Mouse (Mus musculus) ES-Bruce4 (cell line): ENCODE data around the gene Mre11a. TPM values are rescaled to one million over a fixed set of nuclear protein-coding genes. Genes with fewer than 3 reads are reported as not detected.
A peak's percentile ranks its signal among the peaks of the same experiment; 100 is the strongest.

Experiments used
- H3K27ac ChIP-seq: 2 replicates; pipeline ENCODE4 v1.5.1; 2012; ENCODE audit warnings: low read length, inconsistent platforms; ENCODE audit not compliant: insufficient read depth
- H3K27me3 ChIP-seq: 2 replicates; pipeline ENCODE4 v1.6.1; 2012; ENCODE audit warnings: mild to moderate bottlenecking, low read length, inconsistent platforms; ENCODE audit not compliant: control insufficient read depth, poor library complexity, insufficient read depth, severe bottlenecking
- H3K36me3 ChIP-seq: 2 replicates; pipeline ENCODE4 v1.6.1; 2012; ENCODE audit warnings: inconsistent platforms, mild to moderate bottlenecking, low read length, moderate library complexity; ENCODE audit not compliant: control insufficient read depth, poor library complexity, insufficient read depth, severe bottlenecking
- H3K4me1 ChIP-seq: one replicate; pipeline ENCODE4 v1.8.1; 2011; ENCODE audit warnings: low read length; ENCODE audit not compliant: control insufficient read depth, insufficient read depth
- H3K4me3 ChIP-seq: 2 replicates; pipeline ENCODE4 v1.5.1; 2011; ENCODE audit warnings: low read depth, mild to moderate bottlenecking, low read length
- H3K9ac ChIP-seq: 2 replicates; pipeline ENCODE4 v1.6.1; 2012; ENCODE audit warnings: low read depth, mild to moderate bottlenecking, inconsistent platforms; ENCODE audit not compliant: poor library complexity, severe bottlenecking
- H3K9me3 ChIP-seq: replicated peaks from 2 replicates; pipeline ENCODE4 v1.6.1; 2012; ENCODE audit warnings: mild to moderate bottlenecking, low read length, inconsistent platforms; ENCODE audit not compliant: control insufficient read depth, poor library complexity, insufficient read depth, severe bottlenecking
- CTCF ChIP-seq: IDR thresholded peaks from one replicate; pipeline ENCODE4 v1.8.1; 2011; ENCODE audit warnings: low read depth, low read length
- EP300 ChIP-seq: IDR thresholded peaks from 2 replicates; pipeline ENCODE4 v1.6.1; 2011; ENCODE audit warnings: low read depth, low read length; ENCODE audit not compliant: insufficient read depth
- POLR2A ChIP-seq: IDR thresholded peaks from one replicate; pipeline ENCODE4 v1.8.1; 2011; ENCODE audit warnings: low read length; ENCODE audit not compliant: insufficient read depth
- polyA plus RNA-seq: library from polyadenylated mRNA; stranded (reverse); fragments of >200 nt; gene quantifications from 2 replicates; pipeline ENCODE4 v1.2.4, GENCODE M21; 2011; ENCODE audit warnings: low read depth; ENCODE audit not compliant: missing spikeins, insufficient read depth, insufficient read length

Mre11a gene
- 138 and 142 TPM in 2 replicates for polyA plus RNA-seq

DNA sequence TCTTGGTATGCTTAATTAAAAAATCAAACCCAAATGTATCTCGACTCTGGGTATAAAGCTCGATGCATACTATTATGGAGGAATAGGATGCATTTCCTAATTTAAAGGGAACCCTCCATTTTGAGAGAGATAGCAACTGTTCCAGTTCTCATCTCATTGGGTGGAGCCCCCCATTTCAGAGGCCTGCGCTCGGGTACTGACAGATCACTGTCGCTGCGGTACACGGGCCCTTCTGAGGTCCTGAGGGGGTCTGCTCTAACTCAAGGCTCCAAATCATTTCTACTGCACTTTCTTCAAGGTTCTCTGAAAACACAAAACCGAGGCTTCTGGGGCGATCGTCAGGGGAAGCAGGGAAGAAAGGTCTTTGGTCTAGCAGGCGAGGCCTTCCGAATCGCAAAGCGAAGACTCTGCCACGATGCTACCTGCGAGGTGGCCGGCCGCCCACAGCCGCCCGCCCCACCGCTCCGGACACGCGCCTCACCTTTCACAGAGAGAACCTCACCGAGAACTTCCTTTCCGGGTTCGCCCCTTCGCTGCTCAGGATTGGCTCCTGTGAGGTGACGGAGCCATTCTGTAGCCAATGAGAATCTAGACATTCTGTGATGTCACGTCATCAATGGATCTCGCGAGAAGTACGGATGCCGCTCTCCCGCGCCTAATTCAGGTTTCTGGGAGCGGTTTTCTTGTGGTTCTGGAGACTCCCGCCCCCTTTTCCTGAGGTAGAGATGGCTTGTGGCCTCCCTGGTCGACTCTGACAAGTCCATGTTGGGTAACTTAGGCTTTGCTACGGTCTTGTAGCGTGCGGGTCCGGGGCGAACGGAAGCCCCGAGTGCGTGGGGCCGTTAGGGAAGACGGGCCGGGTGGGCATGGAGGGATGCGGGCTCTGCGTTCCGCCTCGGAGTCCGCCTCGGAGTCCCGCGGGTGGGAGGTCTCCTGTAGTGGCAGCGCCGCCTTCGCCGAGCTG is at the start of gene Mre11a, which contains the start of gene Ankrd49:
Gene Mre11a, plus strand, starts transcription at position 616 of the 964 bp plus-strand sequence.
Gene Ankrd49, minus strand, starts transcription at position 818 of the 964 bp plus-strand sequence.
- no peaks in the 10 kb centered on the region for H3K4me1 ChIP-seq
- H3K27ac ChIP-seq, result peak within 1 kb of the TSS; percentile 79
- H3K9me3 ChIP-seq, result no peaks in the 10 kb centered on the region
- peak within 1 kb of the TSS; percentile 91 for H3K9ac ChIP-seq
- H3K27me3 ChIP-seq, result no peaks in the 10 kb centered on the region
- TF ChIP-seq POLR2A (peak; percentile 62), CTCF (no peak), EP300 (no peak)
- H3K4me3 ChIP-seq, result peak within 1 kb of the TSS; percentile 99
- H3K36me3 ChIP-seq, result peaks cover 38% of the 10 kb centered on the region

DNA sequence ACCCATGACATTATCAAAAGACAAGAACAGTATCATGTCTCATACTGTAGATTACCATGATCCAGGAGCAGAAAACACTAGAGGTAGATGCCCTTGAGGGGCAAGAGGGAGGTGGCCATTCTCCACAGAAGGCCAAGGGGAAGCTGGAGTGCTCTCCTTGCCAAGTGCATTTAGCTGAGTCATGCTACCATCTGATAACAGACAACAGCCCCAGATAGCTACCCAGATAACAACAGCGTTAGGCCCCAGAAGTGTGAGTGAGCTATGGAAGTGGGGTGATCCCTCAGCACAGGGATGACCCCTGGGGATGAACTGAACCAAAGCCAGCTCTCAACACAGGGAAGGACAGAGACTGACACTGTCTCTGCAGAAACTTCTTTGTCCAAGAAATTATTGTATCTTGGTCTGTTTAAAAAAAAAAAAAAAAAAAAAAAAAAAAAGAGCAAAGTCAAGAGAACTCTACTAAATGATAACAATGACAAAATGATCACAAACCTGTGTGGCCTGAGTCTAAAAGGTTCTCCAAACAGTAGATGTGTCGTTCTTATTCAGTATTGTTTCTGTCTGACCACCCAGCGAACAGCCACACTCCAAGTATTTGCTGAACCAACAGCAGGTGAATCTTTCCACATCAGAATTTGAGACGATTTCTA is 44.8 kb upstream of the Mre11a start:
- Histone ChIP-seq H3K9me3 (no peaks in the 10 kb centered on the region), H3K4me3 (no peak overlapping the region), H3K27me3 (no peaks in the 10 kb centered on the region), H3K4me1 (peaks cover 4% of the 10 kb centered on the region), H3K9ac (no peak overlapping the region), H3K36me3 (no peaks in the 10 kb centered on the region), H3K27ac (no peak overlapping the region)
- TF ChIP-seq CTCF (no peak), POLR2A (no peak)

DNA sequence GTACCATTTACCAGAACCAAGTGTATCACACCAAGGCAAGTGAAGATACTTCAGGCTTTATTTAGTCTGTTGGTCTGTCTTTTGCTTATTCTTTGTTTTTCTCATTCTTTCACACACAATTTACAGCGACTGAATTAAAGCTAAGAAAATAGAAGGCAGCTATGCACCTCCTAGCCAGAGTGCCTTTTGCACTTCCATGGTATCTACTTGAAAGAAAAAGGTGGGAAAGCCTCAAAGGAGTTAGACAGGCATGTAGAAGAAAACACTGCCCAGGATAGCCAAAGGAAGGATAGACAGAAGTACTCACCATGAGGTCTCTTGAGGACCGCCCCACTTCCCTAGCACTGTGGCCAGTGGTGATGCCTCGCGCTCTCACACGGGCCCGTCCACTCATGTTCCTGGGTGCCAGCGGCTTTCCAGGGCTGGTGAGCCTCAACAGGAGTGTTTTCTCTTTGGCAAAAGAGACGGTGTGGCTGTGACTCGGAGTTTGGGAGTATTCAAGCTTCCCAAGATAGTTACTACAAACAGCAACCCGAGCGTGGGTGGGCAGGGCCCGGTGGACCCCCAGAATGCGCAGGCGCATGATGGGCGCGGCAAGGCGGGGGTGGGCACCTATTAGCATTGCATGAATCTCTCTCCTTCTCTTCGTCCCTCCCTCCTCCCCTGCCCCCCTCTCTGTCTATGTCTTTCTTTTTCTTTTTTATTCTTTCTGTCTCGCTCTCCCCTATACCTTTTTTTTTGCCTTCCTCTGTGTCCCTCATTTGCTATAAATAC is 44.1 kb upstream of the Mre11a start, which contains the start of gene Piwil4:
Gene Piwil4, minus strand, starts transcription at position 583 of the 774 bp plus-strand sequence.
- no peaks in the 10 kb centered on the region for H3K36me3 ChIP-seq
- no peak within 1 kb of the TSS for H3K27ac ChIP-seq
- peaks cover 4% of the 10 kb centered on the region for H3K4me1 ChIP-seq
- H3K9me3 ChIP-seq, result no peaks in the 10 kb centered on the region
- no peak for TF ChIP-seq CTCF
- no peak for TF ChIP-seq EP300
- TF ChIP-seq POLR2A, result no peak
- no peak within 1 kb of the TSS for H3K9ac ChIP-seq
- no peak within 1 kb of the TSS for H3K4me3 ChIP-seq
- no peaks in the 10 kb centered on the region for H3K27me3 ChIP-seq

DNA sequence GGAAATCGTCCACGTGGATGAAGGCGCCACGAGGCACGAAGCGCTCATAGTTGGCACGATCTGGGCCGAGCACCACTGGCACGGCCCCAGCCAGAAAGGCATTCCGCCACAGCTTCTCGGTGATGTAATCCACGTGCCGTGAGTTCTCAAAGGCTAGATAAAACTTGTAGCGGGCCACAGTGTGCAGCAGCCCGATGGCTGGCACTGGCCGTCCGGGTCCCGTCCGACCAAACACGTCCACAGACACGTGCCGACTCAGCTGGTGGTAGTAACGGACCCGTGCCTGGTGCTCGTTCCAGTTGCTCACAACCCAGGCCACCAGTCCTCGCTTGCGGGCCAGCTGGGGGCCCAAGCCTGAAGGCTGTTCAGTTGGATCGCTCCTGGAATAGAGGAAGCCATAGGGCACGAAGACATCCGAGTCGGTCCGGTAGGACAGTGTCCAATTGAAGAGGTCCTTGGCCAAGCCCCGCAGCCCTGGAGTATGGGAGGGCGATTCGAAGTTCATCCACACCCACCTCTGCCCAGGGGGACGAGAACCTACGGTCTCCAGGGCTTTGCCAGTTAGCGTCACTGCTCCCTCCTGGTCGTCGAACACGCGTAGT is 33.5 kb upstream of the Mre11a start:
- Histone ChIP-seq H3K27ac (no peak overlapping the region), H3K4me3 (peak overlapping the region; percentile 33), H3K36me3 (no peaks in the 10 kb centered on the region), H3K9me3 (no peaks in the 10 kb centered on the region), H3K9ac (peak overlapping the region; percentile 30; the same call in 1 of the 2 replicates), H3K4me1 (no peaks in the 10 kb centered on the region), H3K27me3 (peaks cover 2% of the 10 kb centered on the region; the same call in 1 of the 2 replicates)
- no peak for TF ChIP-seq EP300
- no peak for TF ChIP-seq POLR2A
- no peak for TF ChIP-seq CTCF

GRCm38 (mm10) chr9:14751503-14752000 is 32.9 kb upstream of the Mre11a start:
- H3K4me3 ChIP-seq, result peak overlapping the region; percentile 33
- no peaks in the 10 kb centered on the region for H3K9me3 ChIP-seq
- no peaks in the 10 kb centered on the region for H3K4me1 ChIP-seq
- H3K27me3 ChIP-seq, result peaks cover 2% of the 10 kb centered on the region; the same call in 1 of the 2 replicates
- H3K36me3 ChIP-seq, result no peaks in the 10 kb centered on the region
- H3K9ac ChIP-seq, result peak overlapping the region; percentile 30
- TF ChIP-seq CTCF (no peak), POLR2A (no peak), EP300 (no peak)
- no peak overlapping the region for H3K27ac ChIP-seq
